Mouse (Mus musculus) gastrocnemius, postnatal 4 days (tissue): ENCODE data around the gene Phf5a. TPM values are rescaled to one million over a fixed set of nuclear protein-coding genes. Genes with fewer than 3 reads are reported as not detected.

Experiments
- DNase-seq, 2 experiments: peaks; one replicate each; pipeline ENCODE4 v3.0.0; 2021 to 2022; ENCODE audit warnings: low spot score in 2 of 2, mixed read lengths in 2 of 2
- total RNA-seq, 2 experiments: library from RNA; stranded (reverse); gene quantifications; 2 replicates each; pipeline ENCODE4 v1.2.3; 2021

The Phf5a gene
- total RNA-seq, 2 experiments from 2014 or later, result 48.9 to 55.8 TPM

- no peak for DNase-seq
These were observed 15.3 kb upstream of the Phf5a start for GRCm38 (mm10) chr15:81886795-81887550.

- no peak for DNase-seq
These were observed 13.8 kb upstream of the Phf5a start for GRCm38 (mm10) chr15:81885418-81885934.

- DNase-seq, result no peak
These were observed 10.6 kb upstream of the Phf5a start for GRCm38 (mm10) chr15:81882348-81882747.

DNA sequence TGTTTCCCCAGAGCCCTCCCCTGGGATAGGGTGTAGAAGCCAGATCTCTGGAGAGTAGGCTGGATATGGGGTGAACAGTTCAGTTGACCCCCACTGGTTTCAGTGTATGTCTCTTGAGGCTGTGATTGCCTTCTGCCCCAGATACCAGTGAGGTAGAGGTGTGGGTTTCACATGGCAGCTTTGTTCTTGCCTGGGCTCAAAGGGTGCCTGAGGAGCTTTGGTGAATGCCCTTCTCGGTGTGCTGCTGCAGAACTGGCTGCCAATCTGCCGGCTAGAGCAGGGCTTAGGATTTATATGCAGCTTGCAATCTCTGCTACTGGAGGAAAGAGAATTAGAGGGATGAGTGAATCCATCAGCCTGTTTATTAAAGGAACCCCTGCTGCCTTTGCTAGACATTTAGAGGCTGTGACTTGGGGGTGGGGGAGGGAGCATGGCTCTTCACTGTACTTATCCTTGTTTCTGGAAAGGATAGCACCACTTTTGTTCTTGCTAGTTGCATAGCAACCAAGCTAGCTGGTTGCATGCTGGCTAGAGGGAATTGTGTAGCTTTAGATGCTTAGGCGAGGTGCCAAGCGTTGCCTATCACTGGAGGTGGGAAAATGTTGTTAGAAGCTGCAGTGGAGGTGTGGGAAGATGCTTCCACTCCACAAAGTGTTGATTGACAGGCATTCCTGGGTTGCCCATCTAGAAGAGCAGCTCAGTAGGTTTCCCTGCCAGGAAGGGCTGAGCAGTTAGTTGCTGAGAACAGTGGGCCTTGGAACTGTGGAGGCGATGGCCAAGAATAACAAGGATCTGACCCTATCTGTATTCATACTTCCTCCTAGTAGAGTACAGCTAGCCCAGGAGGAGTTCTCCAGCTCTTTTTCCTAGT is 8.1 kb upstream of the Phf5a start:
- no peak for DNase-seq

DNA sequence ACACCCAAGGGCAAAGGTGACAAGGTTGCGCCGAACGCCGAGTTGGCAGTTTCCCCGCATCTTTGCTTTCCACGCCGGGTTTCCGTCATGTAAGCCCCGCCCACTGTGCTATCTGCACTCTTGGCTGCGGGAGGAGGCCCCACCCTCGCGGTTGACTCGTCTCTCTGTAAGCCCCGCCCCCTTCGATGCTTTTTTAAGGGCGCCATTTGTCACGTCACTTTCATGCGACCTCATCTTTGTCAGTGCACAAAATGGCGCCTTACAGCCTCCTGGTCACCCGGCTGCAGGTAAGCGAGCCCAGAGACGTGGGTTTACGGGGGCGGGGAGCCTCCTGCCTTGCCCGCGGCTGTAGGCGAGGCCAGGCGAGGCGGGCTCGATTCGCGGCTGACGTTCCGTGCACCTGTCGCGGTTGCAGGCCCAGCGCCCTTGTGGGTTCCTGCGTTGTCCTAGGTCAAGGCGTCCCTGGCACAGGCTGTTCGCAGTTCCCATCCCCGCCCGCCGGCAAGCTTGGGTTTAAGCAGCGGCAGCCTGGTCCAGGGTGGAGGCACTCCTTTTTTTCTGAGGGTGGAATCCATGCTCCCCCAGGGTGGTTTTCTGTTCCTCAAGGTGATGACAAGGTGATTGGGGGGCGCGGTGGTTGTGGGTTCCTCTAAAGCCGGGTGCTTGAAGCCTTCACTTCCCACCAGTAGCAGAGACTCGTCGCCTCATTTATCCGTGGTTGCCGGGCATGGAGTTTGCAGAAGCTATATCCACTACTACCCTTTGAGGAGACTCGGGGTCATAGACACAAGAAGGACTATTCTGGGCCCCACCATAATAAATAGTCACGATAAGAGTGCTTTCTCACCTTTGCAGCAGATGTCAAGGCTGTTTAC is 788 bp upstream of the Phf5a start, which contains the start of gene Aco2:
TSS of gene Aco2 (plus strand) at position 48 of the 875 bp plus-strand sequence.
- DNase-seq, result peak; percentile 98 to 99

- DNase-seq, result no peak
These were observed 1.7 kb downstream of the Phf5a start for GRCm38 (mm10) chr15:81869985-81870384.

- DNase-seq, result no peak
These were observed 7.5 kb downstream of the Phf5a start for GRCm38 (mm10) chr15:81864238-81864637.

- DNase-seq, result no peak
These were observed 11.1 kb downstream of the Phf5a start for GRCm38 (mm10) chr15:81860471-81861135.

DNA sequence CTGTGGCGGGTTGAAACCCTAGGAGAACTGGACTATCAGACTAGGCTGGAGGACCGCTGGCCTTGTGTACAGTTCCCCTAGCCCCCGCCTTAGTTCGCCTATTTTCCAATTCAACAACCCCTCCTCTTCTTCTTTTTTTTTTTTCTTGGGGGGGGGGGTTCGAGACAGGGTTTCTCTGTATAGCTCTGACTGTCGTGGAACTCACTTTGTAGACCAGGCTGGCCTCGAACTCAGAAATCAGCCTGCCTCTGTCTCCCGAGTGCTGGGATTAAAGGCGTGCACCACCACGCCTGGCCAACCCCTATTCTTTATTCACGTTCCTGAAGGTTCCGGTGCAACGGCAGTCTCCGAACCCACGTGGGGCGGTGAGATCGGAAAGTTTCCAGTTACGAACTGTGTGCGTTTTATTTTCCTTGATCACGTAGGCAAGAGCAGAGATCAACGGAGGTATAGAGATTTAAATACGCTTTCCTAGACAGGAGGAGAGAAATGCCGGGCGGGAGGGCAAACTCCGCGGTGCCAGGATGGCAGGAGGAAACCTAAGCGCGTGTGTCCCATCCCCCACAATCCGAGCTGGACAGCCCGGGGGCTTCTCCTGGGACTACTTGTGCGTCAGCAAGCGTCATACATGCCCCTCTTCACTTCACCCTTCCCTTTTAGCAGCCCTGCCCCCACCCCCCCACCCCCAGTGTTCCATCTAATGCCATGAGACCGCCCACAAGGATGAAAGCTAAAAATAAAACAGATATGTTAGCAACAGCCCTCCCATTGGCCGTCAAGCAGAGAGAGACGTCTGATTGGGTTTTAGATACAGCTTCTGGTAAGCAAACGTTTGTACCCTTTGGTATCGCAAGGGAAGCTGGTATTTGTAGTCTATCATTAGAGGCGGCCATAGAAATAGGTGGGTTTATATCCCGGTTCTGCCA is 12.1 kb downstream of the Phf5a start:
- DNase-seq, result peak; percentile 55 to 70

DNA sequence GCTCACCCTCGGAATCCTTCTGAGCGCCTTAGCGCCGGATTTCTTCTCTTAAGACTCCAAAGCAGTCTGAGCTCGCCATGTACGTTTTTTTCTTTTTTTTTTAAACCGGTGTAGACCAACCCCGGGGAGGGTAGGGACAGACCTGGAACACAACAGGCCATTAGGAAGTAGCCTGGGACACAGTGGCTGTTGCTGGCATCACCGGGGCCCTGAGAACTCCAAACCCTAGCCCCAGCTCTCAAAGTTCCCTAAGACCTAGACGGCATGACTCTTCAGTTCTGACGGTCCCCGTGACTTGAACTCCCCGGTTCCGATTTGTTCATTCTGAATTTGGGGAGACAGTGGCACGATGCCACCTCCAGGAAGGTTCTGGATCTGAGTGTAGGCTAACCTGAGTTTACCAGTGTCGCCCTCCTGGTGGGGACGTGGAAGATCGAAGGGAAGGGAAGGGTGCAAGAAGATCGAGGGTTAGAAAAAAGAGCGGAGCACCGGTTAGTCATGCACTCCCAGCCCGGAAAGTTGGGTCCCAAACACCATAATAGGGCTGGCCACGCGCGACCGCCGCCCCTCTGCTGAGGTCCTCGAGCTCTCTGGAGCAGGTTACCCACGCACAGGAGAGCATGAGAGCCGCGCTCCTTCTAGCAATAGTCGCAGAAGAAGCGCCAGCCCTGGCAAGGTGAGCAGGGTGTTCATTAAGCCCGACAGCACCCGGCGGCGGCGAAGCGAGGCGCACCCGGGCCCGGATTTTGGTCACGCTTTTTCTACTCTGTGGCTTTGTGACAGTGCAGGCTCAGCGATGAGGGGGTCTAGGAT is 13.0 kb downstream of the Phf5a start, which contains the start of gene Tob2:
TSS of gene Tob2 (minus strand) at position 280 of the 813 bp plus-strand sequence.
- DNase-seq, result peak in 1 of 2 experiments; percentile 59

GRCm38 (mm10) chr15:81858138-81858516 is 13.6 kb downstream of the Phf5a start:
- DNase-seq, result peak; percentile 83 to 92

- no peak for DNase-seq
These were observed 14.0 kb downstream of the Phf5a start for GRCm38 (mm10) chr15:81857724-81858116.

GRCm38 (mm10) chr15:81856938-81857723 is 14.6 kb downstream of the Phf5a start:
- DNase-seq, result peak in 1 of 2 experiments; percentile 41

DNA sequence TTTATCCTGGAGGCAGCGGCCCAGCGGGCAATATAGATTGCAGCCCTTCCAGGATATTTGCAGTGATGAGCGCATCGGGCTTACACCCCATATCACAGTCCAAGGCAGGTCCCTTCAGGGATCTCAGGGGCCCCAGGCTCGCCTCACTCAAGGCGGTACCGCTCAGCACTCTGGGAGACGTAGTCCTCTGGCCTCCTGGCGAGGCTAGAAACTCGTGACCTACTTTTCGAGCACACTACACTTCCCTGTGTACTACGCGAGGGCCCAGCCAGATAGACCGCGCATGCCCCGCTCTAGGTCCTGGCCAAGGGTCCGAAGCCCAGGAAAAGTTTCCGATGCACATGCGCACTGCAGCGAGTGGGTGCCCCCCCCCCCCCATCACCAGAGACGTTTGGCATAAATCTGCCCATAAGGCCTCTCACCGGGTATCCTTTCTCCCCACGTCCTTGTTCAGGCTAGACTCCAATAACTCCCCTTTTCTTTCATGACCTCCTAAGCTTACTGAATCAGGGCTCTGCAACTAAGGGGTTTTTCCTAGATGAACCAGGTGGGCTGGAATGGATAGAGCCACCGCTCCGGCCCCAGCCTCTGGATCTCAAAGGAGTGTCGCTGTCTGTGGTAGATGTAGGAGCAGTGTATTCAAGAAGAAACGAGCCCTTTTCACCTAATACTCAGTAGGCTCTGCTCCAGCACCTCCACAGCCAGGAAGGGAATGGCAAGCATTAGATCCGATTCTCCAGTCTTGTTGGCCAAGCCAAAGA is 15.5 kb downstream of the Phf5a start:
- peak; percentile 71 to 85 for DNase-seq

- DNase-seq, result no peak
These were observed 18.6 kb downstream of the Phf5a start for GRCm38 (mm10) chr15:81853081-81853480.

GRCm38 (mm10) chr15:81852411-81853000 is 19.2 kb downstream of the Phf5a start:
- DNase-seq, result no peak
